Mouse (Mus musculus) MEL (cell line): ENCODE measurements at regions not wholly inside any gene's neighbourhood (a gene's known extent, or its start where the extent isn't known, plus 50 kb on each side); places are given as distances from the start of the nearest gene placed in this dataset.

ENCODE experiments used
- CTCF ChIP-seq, 3 experiments: IDR thresholded peaks in 2 of 3; conservative IDR thresholded peaks in 1 of 3; 2 replicates each; pipeline ENCODE4 v1.5.1; 2011 to 2012; ENCODE audit warnings: low read length in 3 of 3, low read depth in 2 of 3, mild to moderate bottlenecking in 2 of 3, improper control_type of control experiment in 1 of 3, inconsistent platforms in 1 of 3, mixed read lengths in 1 of 3, moderate library complexity in 1 of 3; ENCODE audit not compliant: control insufficient read depth in 1 of 3, insufficient read depth in 1 of 3, poor library complexity in 1 of 3, severe bottlenecking in 1 of 3
- MAX ChIP-seq: IDR thresholded peaks from 2 replicates; pipeline ENCODE4 v1.6.1; 2011; ENCODE audit warnings: low read length, improper control_type of control experiment
- POLR2A ChIP-seq, 2 experiments: IDR thresholded peaks; 2 replicates each; pipeline ENCODE4 v1.6.1; 2011 to 2012; ENCODE audit warnings: low read length in 2 of 2, mild to moderate bottlenecking in 2 of 2, control low read depth in 1 of 2, improper control_type of control experiment in 1 of 2, low read depth in 1 of 2, moderate library complexity in 1 of 2; ENCODE audit not compliant: control insufficient read depth in 1 of 2, insufficient read depth in 1 of 2, poor library complexity in 1 of 2
- USF1 ChIP-seq: IDR thresholded peaks from 2 replicates; pipeline ENCODE4 v1.6.1; 2014; ENCODE audit warnings: low read depth, mild to moderate bottlenecking, inconsistent platforms, low read length, improper control_type of control experiment, moderate library complexity
- ZMIZ1 ChIP-seq: IDR thresholded peaks from 2 replicates; pipeline ENCODE4 v1.6.1; 2012; ENCODE audit warnings: low read depth, mild to moderate bottlenecking, inconsistent platforms, low read length, improper control_type of control experiment, moderate library complexity

DNA sequence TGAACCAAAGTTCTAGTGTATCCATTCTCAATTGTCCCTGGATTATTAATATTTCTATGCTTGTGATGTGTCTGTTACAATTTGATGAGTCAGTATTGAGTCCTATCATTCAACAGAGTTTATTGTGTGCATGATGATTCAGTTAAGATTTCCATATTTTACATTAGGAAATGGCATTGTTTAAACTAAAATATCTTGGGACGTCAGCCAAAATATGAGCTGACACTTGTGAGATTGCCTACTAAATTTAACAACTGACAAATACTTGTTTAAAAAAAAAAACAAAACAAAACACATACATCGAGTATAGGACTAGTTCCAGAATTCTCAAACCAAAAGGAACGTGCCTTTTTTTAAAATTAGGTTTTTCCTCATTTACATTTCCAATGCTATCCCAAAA, 779.0 kb downstream of the Ttll7 start:
- TF ChIP-seq MAX (no peak), POLR2A (IDR thresholded peaks at IDR 0.05; ENCODE audit: control insufficient read depth in 1 of 2, insufficient read depth in 1 of 2, low read depth in 1 of 2, low read length in 2 of 2, poor library complexity in 1 of 2) (no peak), ZMIZ1 (no peak), USF1 (no peak), CTCF (IDR thresholded peaks at IDR 0.05 in 2 of 3, conservative IDR thresholded peaks at IDR 0.05 in 1 of 3; ENCODE audit: control insufficient read depth in 1 of 3, insufficient read depth in 1 of 3, low read depth in 2 of 3, low read length in 3 of 3, poor library complexity in 1 of 3, severe bottlenecking in 1 of 3) (no peak)
